Mouse (Mus musculus): ENCODE results near the gene Gm42957.
"Not testable (repeated sequence)": the region's sequence is repeated elsewhere in the genome, so short reads cannot be mapped to it uniquely, and the experiment has no call there.

The Gm42957 gene

GRCm38 (mm10) chr3:96623201-96623600 lies 12.1 kb upstream of the Gm42957 start:
- no peak for DNase-seq (ENCODE audit: low spot score in 2 of 2)

GRCm38 (mm10) chr3:96629729-96630600 lies 5.3 kb upstream of the Gm42957 start, which contains the start of gene Rbm8a:
Rbm8a (plus strand) TSS chr3:96629933.
- DNase-seq (ENCODE audit: low spot score in 2 of 2), result peak; percentile 93 to 95

GRCm38 (mm10) chr3:96632058-96632457 lies 3.2 kb upstream of the Gm42957 start:
- no peak for DNase-seq (ENCODE audit: low spot score in 2 of 2)

- no peak for DNase-seq (ENCODE audit: low spot score in 2 of 2)
These were observed 1.3 kb upstream of the Gm42957 start for GRCm38 (mm10) chr3:96634015-96634414.

- DNase-seq (ENCODE audit: low spot score in 2 of 2), result no peak
These were observed 632 bp downstream of the Gm42957 start for GRCm38 (mm10) chr3:96635906-96636305.

GRCm38 (mm10) chr3:96636448-96636847 lies 1.2 kb downstream of the Gm42957 start:
- no peak for DNase-seq (ENCODE audit: low spot score in 2 of 2)

GRCm38 (mm10) chr3:96639219-96639618 lies 3.9 kb downstream of the Gm42957 start:
- DNase-seq (ENCODE audit: low spot score in 2 of 2), result peak; percentile 71 to 84

GRCm38 (mm10) chr3:96645018-96645649 lies 9.9 kb downstream of the Gm42957 start, which contains the start of gene Itga10:
Itga10 (plus strand) TSS chr3:96645584.
- peak in 1 of 2 experiments; percentile 70 for DNase-seq (ENCODE audit: low spot score in 2 of 2)

GRCm38 (mm10) chr3:96647365-96647764 lies 12.1 kb downstream of the Gm42957 start:
- no peak for DNase-seq (ENCODE audit: low spot score in 2 of 2)

GRCm38 (mm10) chr3:96660901-96661300 lies 25.6 kb downstream of the Gm42957 start:
- DNase-seq (ENCODE audit: low spot score in 2 of 2), result no peak

- DNase-seq (ENCODE audit: low spot score in 2 of 2), result no peak
These were observed 27.6 kb downstream of the Gm42957 start for GRCm38 (mm10) chr3:96662731-96663316.

- peak; percentile 54 to 83 for DNase-seq (ENCODE audit: low spot score in 2 of 2)
These were observed 28.4 kb downstream of the Gm42957 start for GRCm38 (mm10) chr3:96663432-96664239.

GRCm38 (mm10) chr3:96665732-96666363 lies 30.6 kb downstream of the Gm42957 start:
- DNase-seq (ENCODE audit: low spot score in 2 of 2), result not testable (repeated sequence)

GRCm38 (mm10) chr3:96666916-96667315 lies 31.6 kb downstream of the Gm42957 start:
- DNase-seq (ENCODE audit: low spot score in 2 of 2), result no peak

GRCm38 (mm10) chr3:96667316-96667715 lies 32.0 kb downstream of the Gm42957 start:
- no peak for DNase-seq (ENCODE audit: low spot score in 2 of 2)

- DNase-seq (ENCODE audit: low spot score in 2 of 2), result no peak
These were observed 33.3 kb downstream of the Gm42957 start for GRCm38 (mm10) chr3:96668424-96669067.

GRCm38 (mm10) chr3:96669727-96670468 lies 34.6 kb downstream of the Gm42957 start, which contains the start of gene Ankrd35:
Ankrd35 (plus strand) TSS chr3:96670131.
- peak; percentile 72 to 83 for DNase-seq (ENCODE audit: low spot score in 2 of 2)

GRCm38 (mm10) chr3:96671519-96671918 lies 36.2 kb downstream of the Gm42957 start:
- DNase-seq (ENCODE audit: low spot score in 2 of 2), result no peak

- no peak for DNase-seq (ENCODE audit: low spot score in 2 of 2)
These were observed 38.2 kb downstream of the Gm42957 start for GRCm38 (mm10) chr3:96673514-96673913.

- DNase-seq (ENCODE audit: low spot score in 2 of 2), result no peak
These were observed 39.2 kb downstream of the Gm42957 start for GRCm38 (mm10) chr3:96674442-96674841.

Measured in spleen, postnatal 4 days (tissue).